Mouse (Mus musculus) ES-Bruce4 (cell line): ENCODE measurements around the gene G430095P16Rik. TPM values are rescaled to one million over a fixed set of nuclear protein-coding genes. Genes with fewer than 3 reads are reported as not detected.

ENCODE experiments used
- H3K27ac ChIP-seq: 2 replicates; pipeline ENCODE4 v1.5.1; 2012; ENCODE audit warnings: low read length, inconsistent platforms; ENCODE audit not compliant: insufficient read depth
- H3K27me3 ChIP-seq: 2 replicates; pipeline ENCODE4 v1.6.1; 2012; ENCODE audit warnings: mild to moderate bottlenecking, low read length, inconsistent platforms; ENCODE audit not compliant: control insufficient read depth, poor library complexity, insufficient read depth, severe bottlenecking
- H3K36me3 ChIP-seq: 2 replicates; pipeline ENCODE4 v1.6.1; 2012; ENCODE audit warnings: inconsistent platforms, mild to moderate bottlenecking, low read length, moderate library complexity; ENCODE audit not compliant: control insufficient read depth, poor library complexity, insufficient read depth, severe bottlenecking
- H3K4me1 ChIP-seq: one replicate; pipeline ENCODE4 v1.8.1; 2011; ENCODE audit warnings: low read length; ENCODE audit not compliant: control insufficient read depth, insufficient read depth
- H3K4me3 ChIP-seq: 2 replicates; pipeline ENCODE4 v1.5.1; 2011; ENCODE audit warnings: low read depth, mild to moderate bottlenecking, low read length
- H3K9ac ChIP-seq: 2 replicates; pipeline ENCODE4 v1.6.1; 2012; ENCODE audit warnings: low read depth, mild to moderate bottlenecking, inconsistent platforms; ENCODE audit not compliant: poor library complexity, severe bottlenecking
- H3K9me3 ChIP-seq: replicated peaks from 2 replicates; pipeline ENCODE4 v1.6.1; 2012; ENCODE audit warnings: mild to moderate bottlenecking, low read length, inconsistent platforms; ENCODE audit not compliant: control insufficient read depth, poor library complexity, insufficient read depth, severe bottlenecking
- CTCF ChIP-seq: IDR thresholded peaks from one replicate; pipeline ENCODE4 v1.8.1; 2011; ENCODE audit warnings: low read depth, low read length
- EP300 ChIP-seq: IDR thresholded peaks from 2 replicates; pipeline ENCODE4 v1.6.1; 2011; ENCODE audit warnings: low read depth, low read length; ENCODE audit not compliant: insufficient read depth
- POLR2A ChIP-seq: IDR thresholded peaks from one replicate; pipeline ENCODE4 v1.8.1; 2011; ENCODE audit warnings: low read length; ENCODE audit not compliant: insufficient read depth
- polyA plus RNA-seq: library from polyadenylated mRNA; stranded (reverse); fragments of >200 nt; gene quantifications from 2 replicates; pipeline ENCODE4 v1.2.4, GENCODE M21; 2011; ENCODE audit warnings: low read depth; ENCODE audit not compliant: missing spikeins, insufficient read depth, insufficient read length

The G430095P16Rik gene
- polyA plus RNA-seq, 1 experiment: not detected

DNA sequence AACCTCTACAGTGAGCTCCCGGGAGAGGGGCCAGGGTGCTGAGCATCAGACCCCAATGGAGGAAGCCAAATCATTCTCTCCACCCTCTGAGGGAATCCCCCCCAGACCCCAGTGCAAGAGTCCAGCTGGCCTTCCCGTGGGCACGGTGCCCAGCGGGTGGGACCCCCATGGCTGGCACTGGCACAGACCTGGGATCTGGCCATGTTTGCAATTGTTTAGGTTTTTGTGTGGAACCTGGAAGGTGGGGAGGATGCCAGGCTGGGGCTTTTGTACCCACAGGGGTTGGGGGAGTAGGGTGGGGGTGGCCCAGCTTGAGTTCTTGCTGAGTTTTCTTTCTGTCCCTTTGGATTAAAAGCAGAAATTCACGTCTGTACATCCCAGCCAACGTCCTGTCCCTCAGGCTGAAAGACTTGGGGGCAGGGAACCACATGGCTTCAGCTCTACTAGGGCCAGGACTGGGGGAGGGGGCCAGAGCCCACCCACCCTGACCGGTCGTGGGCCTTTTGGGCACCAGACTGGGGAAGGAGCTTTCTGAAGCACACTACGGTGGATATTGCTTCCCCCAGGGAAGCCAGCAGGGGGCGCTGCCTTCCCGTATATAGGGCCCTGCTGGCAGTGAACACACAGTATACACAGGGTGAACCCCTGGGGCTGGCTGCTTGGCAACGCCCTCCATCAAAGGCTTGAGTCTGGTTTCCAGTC, 13.9 kb upstream of the G430095P16Rik start:
- H3K9me3 ChIP-seq: no peaks in the 10 kb centered on the region
- TF ChIP-seq CTCF (peak; percentile 91), EP300 (0 out of 2 replicates have a peak, but pooled peaks have one; percentile 18), POLR2A (no peak)
- H3K4me3 ChIP-seq: no peak overlapping the region
- no peaks in the 10 kb centered on the region for H3K36me3 ChIP-seq
- peaks cover 22% of the 10 kb centered on the region for H3K27me3 ChIP-seq
- H3K27ac ChIP-seq: no peak overlapping the region
- H3K9ac ChIP-seq: no peak overlapping the region
- H3K4me1 ChIP-seq: no peaks in the 10 kb centered on the region

DNA sequence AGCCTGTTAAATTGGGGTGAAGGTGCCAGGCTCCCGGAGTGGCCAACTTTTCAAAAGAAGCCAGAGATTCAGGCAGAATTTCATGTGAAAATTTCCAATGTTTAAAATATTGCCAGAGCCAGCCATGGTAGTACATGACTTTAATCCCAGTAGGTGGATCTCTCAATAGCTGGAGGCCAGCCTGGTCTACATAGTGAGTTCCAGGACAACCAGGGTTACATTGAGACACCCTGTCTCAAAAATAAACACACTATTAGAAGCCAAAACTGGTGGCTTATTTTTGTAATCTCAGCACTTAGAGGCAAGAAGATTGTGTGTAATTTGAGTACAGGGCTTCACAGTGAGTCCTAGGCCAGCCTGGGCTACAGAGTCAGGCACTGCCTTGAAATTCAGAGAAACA, 12.9 kb upstream of the G430095P16Rik start:
- Histone ChIP-seq H3K9ac (no peak overlapping the region), H3K9me3 (no peaks in the 10 kb centered on the region), H3K4me1 (no peaks in the 10 kb centered on the region), H3K36me3 (no peaks in the 10 kb centered on the region), H3K4me3 (no peak overlapping the region), H3K27ac (no peak overlapping the region), H3K27me3 (peaks cover 21% of the 10 kb centered on the region)
- no peak for TF ChIP-seq CTCF
- TF ChIP-seq POLR2A: no peak
- TF ChIP-seq EP300: no peak

- Histone ChIP-seq H3K9me3 (no peaks in the 10 kb centered on the region), H3K27me3 (peaks cover 13% of the 10 kb centered on the region; the same call in 1 of the 2 replicates), H3K4me3 (no peak overlapping the region), H3K36me3 (no peaks in the 10 kb centered on the region), H3K9ac (no peak overlapping the region), H3K4me1 (no peaks in the 10 kb centered on the region), H3K27ac (no peak overlapping the region)
- TF ChIP-seq CTCF (no peak), POLR2A (no peak), EP300 (no peak)
Observed at GRCm38 (mm10) chr8:84711312-84711711, 11.5 kb upstream of the G430095P16Rik start.

DNA sequence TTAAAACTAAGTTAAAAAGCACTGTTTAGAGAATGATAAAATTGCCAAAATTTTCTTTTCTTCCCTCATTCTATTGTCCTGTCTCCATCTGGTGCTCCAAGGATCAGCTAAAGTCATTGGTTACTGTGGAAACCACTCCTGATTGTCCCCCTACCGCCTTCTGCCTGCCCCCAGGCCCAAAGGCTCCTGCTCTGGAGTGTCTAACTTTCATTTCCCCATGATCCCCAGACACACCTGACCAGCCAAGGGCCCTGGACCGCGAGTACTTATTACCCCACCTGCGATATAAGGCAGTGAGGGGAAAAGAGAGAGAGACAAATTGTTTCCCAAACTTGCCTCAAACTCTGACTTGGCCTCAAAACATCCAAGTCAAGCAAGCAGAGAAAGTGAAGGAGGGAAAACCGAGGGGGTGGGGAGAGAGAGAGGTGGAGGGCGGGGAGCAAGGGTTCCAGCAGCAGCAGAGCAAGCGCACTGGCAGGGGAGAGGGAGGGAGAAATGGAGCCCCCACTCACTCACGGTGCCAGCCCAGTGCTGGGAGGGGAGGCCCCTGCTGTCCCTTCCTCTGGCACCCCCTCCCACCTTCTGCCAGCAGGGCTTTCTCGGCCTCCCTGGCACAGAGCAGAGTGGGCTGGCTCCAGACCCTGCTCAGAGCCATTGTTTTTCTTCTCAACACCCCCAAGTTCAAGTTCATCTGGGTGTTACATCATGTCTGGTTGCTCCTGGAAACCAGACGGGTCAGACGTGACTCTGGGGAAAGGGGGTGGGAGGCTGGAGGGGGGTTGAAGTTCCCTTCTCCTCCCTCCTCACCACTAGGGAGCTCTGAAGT, 10.7 kb upstream of the G430095P16Rik start:
- H3K27ac ChIP-seq: no peak overlapping the region
- H3K36me3 ChIP-seq: no peaks in the 10 kb centered on the region
- peaks cover 5% of the 10 kb centered on the region; the same call in 1 of the 2 replicates for H3K27me3 ChIP-seq
- H3K9ac ChIP-seq: no peak overlapping the region
- no peaks in the 10 kb centered on the region for H3K9me3 ChIP-seq
- no peak for TF ChIP-seq EP300
- no peak for TF ChIP-seq CTCF
- TF ChIP-seq POLR2A: no peak
- H3K4me3 ChIP-seq: no peak overlapping the region
- no peaks in the 10 kb centered on the region for H3K4me1 ChIP-seq

GRCm38 (mm10) chr8:84712759-84713120, 10.1 kb upstream of the G430095P16Rik start:
- no peak overlapping the region for H3K27ac ChIP-seq
- H3K36me3 ChIP-seq: no peaks in the 10 kb centered on the region
- no peak overlapping the region for H3K9ac ChIP-seq
- TF ChIP-seq EP300: no peak
- TF ChIP-seq POLR2A: no peak
- no peak for TF ChIP-seq CTCF
- H3K4me1 ChIP-seq: no peaks in the 10 kb centered on the region
- no peaks in the 10 kb centered on the region for H3K9me3 ChIP-seq
- H3K27me3 ChIP-seq: peaks cover 1% of the 10 kb centered on the region; the same call in 1 of the 2 replicates
- H3K4me3 ChIP-seq: no peak overlapping the region

DNA sequence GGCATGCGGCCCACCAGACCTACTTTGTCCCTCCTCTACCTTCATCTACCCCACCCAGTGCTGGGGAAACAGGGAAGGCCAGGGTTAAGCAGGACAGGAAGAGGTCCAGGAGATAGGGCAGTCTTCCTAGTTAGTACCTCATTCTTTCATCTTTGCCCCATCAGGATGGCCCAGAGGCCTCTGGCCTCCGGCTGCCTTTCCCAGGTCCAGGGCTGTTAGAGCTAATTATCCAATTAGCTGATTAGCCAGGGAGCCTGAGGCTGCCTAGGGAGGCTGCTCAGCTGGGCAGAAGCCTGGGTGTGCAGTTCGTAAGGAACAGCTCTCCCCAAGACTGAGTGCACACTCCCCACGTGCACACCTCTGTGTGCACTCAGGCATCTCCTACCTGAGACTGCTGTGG, 9.4 kb upstream of the G430095P16Rik start:
- no peak for TF ChIP-seq CTCF
- Histone ChIP-seq H3K27ac (no peak overlapping the region), H3K36me3 (no peaks in the 10 kb centered on the region), H3K4me1 (no peaks in the 10 kb centered on the region), H3K9me3 (no peaks in the 10 kb centered on the region), H3K27me3 (no peaks in the 10 kb centered on the region), H3K9ac (no peak overlapping the region), H3K4me3 (no peak overlapping the region)
